ENCODE assay signal across 24 mouse cellular contexts in genomic region chr5:53688326-53688725, GRCm38 (mm10). TPM values are rescaled to one million over a fixed set of nuclear protein-coding genes. Genes with fewer than 3 reads are reported as not detected.
DNase-seq lines count a peak whose midpoint lies in the region; ATAC-seq and TF ChIP-seq lines count a peak whose summit lies in the region.
"Had no signal": no experiment of that assay in that cellular context is flagged by ENCODE, and none has a peak within 500 bp of the region (broad histone marks: within the 10 kb centered on the region; RNA-seq: fewer than 3 reads in every experiment).

No protein-coding gene starts in this region.

- TF ChIP-seq CTCF in midbrain, postnatal 0 days (IDR thresholded peaks at IDR 0.05): no peak
- TF ChIP-seq CTCF in layer of hippocampus, adult 2 months (conservative IDR thresholded peaks at IDR 0.05): no peak

- H3K36me3 ChIP-seq in embryonic facial prominence, embryonic 14.5 days (ENCODE audit: control insufficient read depth, insufficient read depth, low read length): no peaks in the 10 kb centered on the region
- no peaks in the 10 kb centered on the region for H3K36me3 ChIP-seq in embryonic facial prominence, embryonic 10.5 days (replicated peaks)
- H3K36me3 ChIP-seq in midbrain, postnatal 0 days (ENCODE audit: insufficient read depth, low read length): no peaks in the 10 kb centered on the region
- no peaks in the 10 kb centered on the region for H3K36me3 ChIP-seq in midbrain, embryonic 14.5 days (ENCODE audit: control insufficient read depth, insufficient read depth, low read length)
- H3K36me3 ChIP-seq: forebrain, embryonic 12.5 days; heart, embryonic 12.5 days; hindbrain, embryonic 13.5 days; neural tube, embryonic 13.5 days had no signal

- no peak overlapping the region for H3K9ac ChIP-seq in embryonic facial prominence, embryonic 14.5 days (ENCODE audit: low read depth, low read length)
- H3K9ac ChIP-seq in midbrain, postnatal 0 days (replicated peaks; ENCODE audit: low read length, poor library complexity, severe bottlenecking): no peak overlapping the region
- no peak overlapping the region for H3K9ac ChIP-seq in midbrain, embryonic 14.5 days (replicated peaks; ENCODE audit: low read length)
- H3K9ac ChIP-seq: forebrain, embryonic 12.5 days; heart, embryonic 12.5 days; hindbrain, embryonic 13.5 days; neural tube, embryonic 13.5 days had no signal

- H3K4me1 ChIP-seq in embryonic facial prominence, embryonic 14.5 days (ENCODE audit: control insufficient read depth, insufficient read depth, low read length): no peaks in the 10 kb centered on the region
- H3K4me1 ChIP-seq in embryonic facial prominence, embryonic 10.5 days: no peaks in the 10 kb centered on the region; the same call in 1 of the 2 replicates
- no peaks in the 10 kb centered on the region for H3K4me1 ChIP-seq in midbrain, postnatal 0 days (ENCODE audit: insufficient read depth, low read length)
- H3K4me1 ChIP-seq in midbrain, embryonic 14.5 days (ENCODE audit: control insufficient read depth, insufficient read depth, low read length): no peaks in the 10 kb centered on the region
- H3K4me1 ChIP-seq: forebrain, embryonic 12.5 days; hindbrain, embryonic 13.5 days; neural tube, embryonic 13.5 days had no signal

- H3K9me3 ChIP-seq in embryonic facial prominence, embryonic 14.5 days (ENCODE audit: control insufficient read depth, low read length): no peaks in the 10 kb centered on the region
- H3K9me3 ChIP-seq in embryonic facial prominence, embryonic 10.5 days: no peaks in the 10 kb centered on the region
- H3K9me3 ChIP-seq in midbrain, postnatal 0 days (ENCODE audit: low read length): no peaks in the 10 kb centered on the region
- H3K9me3 ChIP-seq in midbrain, embryonic 14.5 days (ENCODE audit: control insufficient read depth, low read length): no peaks in the 10 kb centered on the region
- H3K9me3 ChIP-seq: forebrain, embryonic 12.5 days; hindbrain, embryonic 13.5 days; neural tube, embryonic 13.5 days had no signal

- 82% methylated on average over 7 of the region's 7 CpGs for WGBS in embryonic facial prominence, embryonic 14.5 days
- WGBS in embryonic facial prominence, embryonic 10.5 days: 81% methylated on average over 7 of the region's 7 CpGs
- 82% methylated on average over 7 of the region's 7 CpGs for WGBS in midbrain, postnatal 0 days
- 83% methylated on average over 7 of the region's 7 CpGs for WGBS in midbrain, embryonic 14.5 days

- H3K4me3 ChIP-seq in embryonic facial prominence, embryonic 14.5 days (ENCODE audit: low read depth, low read length): no peak overlapping the region
- H3K4me3 ChIP-seq in embryonic facial prominence, embryonic 10.5 days: no peak overlapping the region
- H3K4me3 ChIP-seq in midbrain, postnatal 0 days (ENCODE audit: low read depth, low read length): no peak overlapping the region
- no peak overlapping the region for H3K4me3 ChIP-seq in midbrain, embryonic 14.5 days (replicated peaks; ENCODE audit: low read depth, low read length)
- H3K4me3 ChIP-seq in layer of hippocampus, adult 2 months: no peak overlapping the region
- H3K4me3 ChIP-seq: forebrain, embryonic 12.5 days; heart, embryonic 12.5 days; hindbrain, embryonic 13.5 days; neural tube, embryonic 13.5 days had no signal

- no peak overlapping the region for H3K27ac ChIP-seq in embryonic facial prominence, embryonic 14.5 days (replicated peaks; ENCODE audit: low read depth, low read length)
- no peak overlapping the region for H3K27ac ChIP-seq in embryonic facial prominence, embryonic 10.5 days (replicated peaks)
- H3K27ac ChIP-seq in midbrain, postnatal 0 days (ENCODE audit: low read depth, low read length): no peak overlapping the region
- no peak overlapping the region for H3K27ac ChIP-seq in midbrain, embryonic 14.5 days (replicated peaks; ENCODE audit: low read depth, low read length)
- H3K27ac ChIP-seq in layer of hippocampus, adult 2 months: no peak overlapping the region
- H3K27ac ChIP-seq: forebrain, embryonic 12.5 days; hindbrain, embryonic 13.5 days; neural tube, embryonic 13.5 days had no signal

- DNase-seq in embryonic facial prominence, embryonic 14.5 days (ENCODE audit: low spot score): peak; percentile 17
- no peak for DNase-seq in embryonic facial prominence, embryonic 10.5 days (ENCODE audit: low spot score)
- DNase-seq in midbrain, postnatal 0 days (ENCODE audit: low spot score): peak; percentile 70
- DNase-seq in midbrain, embryonic 14.5 days: no peak
- peak; percentile 21 to 37 for DNase-seq in kidney, adult 8-10 months
- peak; percentile 17 to 20 for DNase-seq in kidney, postnatal 4 days
- no peak for DNase-seq in left cerebral cortex, adult 18-20 months (ENCODE audit: low spot score in 2 of 2)
- DNase-seq in layer of hippocampus, adult 2 months (ENCODE audit: low spot score in 2 of 2): no peak
- DNase-seq: adrenal gland, adult 2 months; cerebellum, postnatal 25 days; embryo, embryonic 11 days; heart, adult 11 months; heart, postnatal 14 days; layer of hippocampus, postnatal 36 days; liver; thymus, postnatal 36 days had no signal

- no peak overlapping the region for H3K4me2 ChIP-seq in embryonic facial prominence, embryonic 14.5 days (ENCODE audit: low read depth, low read length)
- no peak overlapping the region for H3K4me2 ChIP-seq in midbrain, postnatal 0 days (ENCODE audit: low read depth, low read length, poor library complexity, severe bottlenecking)
- H3K4me2 ChIP-seq in midbrain, embryonic 14.5 days (ENCODE audit: low read length): no peak overlapping the region
- H3K4me2 ChIP-seq: forebrain, embryonic 12.5 days; heart, embryonic 12.5 days; hindbrain, embryonic 13.5 days; midbrain, embryonic 11.5 days; neural tube, embryonic 13.5 days had no signal

- H3K27me3 ChIP-seq in embryonic facial prominence, embryonic 14.5 days (replicated peaks; ENCODE audit: control insufficient read depth, insufficient read depth, low read length): no peaks in the 10 kb centered on the region
- no peaks in the 10 kb centered on the region for H3K27me3 ChIP-seq in embryonic facial prominence, embryonic 10.5 days (replicated peaks; ENCODE audit: low read depth, poor library complexity, severe bottlenecking)
- no peaks in the 10 kb centered on the region for H3K27me3 ChIP-seq in midbrain, postnatal 0 days (ENCODE audit: insufficient read depth, low read length)
- no peaks in the 10 kb centered on the region for H3K27me3 ChIP-seq in midbrain, embryonic 14.5 days (ENCODE audit: control insufficient read depth, insufficient read depth, low read length)
- H3K27me3 ChIP-seq: forebrain, embryonic 12.5 days; hindbrain, embryonic 13.5 days; neural tube, embryonic 13.5 days had no signal

- ATAC-seq in embryonic facial prominence, embryonic 14.5 days (ENCODE audit: low read depth): no peak
- ATAC-seq in midbrain, postnatal 0 days (ENCODE audit: low FRiP score): no peak
- no peak for ATAC-seq in midbrain, embryonic 14.5 days (ENCODE audit: low FRiP score, low TSS enrichment)
- ATAC-seq: lung, postnatal 0 days had no signal

RNA-seq across cellular contexts. Expression of gene Cckar, which starts 19.2 kb away (rescaled TPM):
- polyA plus RNA-seq in embryonic facial prominence, embryonic 14.5 days (2014; fragmentation: Nextera tagmentation; extraction: Ambion mirVana): 0.80 and 1.1 TPM in 2 replicates
- polyA plus RNA-seq in embryonic facial prominence, embryonic 10.5 days (2016; fragmentation: Nextera tagmentation; extraction: Ambion mirVana): 0.45 TPM in 2 replicates
- 0.55 and 0.71 TPM in 2 replicates for total RNA-seq in midbrain, postnatal 0 days (2014; rRNA removed)
- 1.1 and 1.3 TPM in 2 replicates for polyA plus RNA-seq in midbrain, postnatal 0 days (2015; fragmentation: Nextera tagmentation; extraction: Ambion mirVana)
- polyA plus RNA-seq in midbrain, embryonic 14.5 days (2014; fragmentation: Nextera tagmentation; extraction: Ambion mirVana): 0.81 and 1.1 TPM in 2 replicates
- under 1 TPM in 1 of 2 experiments, not detected in 1; 0.33 TPM for total RNA-seq in left cerebral cortex, adult 18-20 months (2021)
- total RNA-seq in layer of hippocampus, adult 2 months (2021): not detected
- total RNA-seq: layer of hippocampus, adult 18-20 months; layer of hippocampus, postnatal 36 days; left cerebral cortex, postnatal 36 days had no signal

Comparison
In these comparisons a context has a peak if more than half of its experiments do, and no peak if none do; other contexts are left out.
1. DNase-seq: peak in embryonic facial prominence, embryonic 14.5 days (single experiment), midbrain, postnatal 0 days (single experiment), kidney, adult 8-10 months (2 of 2) and kidney, postnatal 4 days (2 of 2); none in embryonic facial prominence, embryonic 10.5 days (single experiment), midbrain, embryonic 14.5 days (single experiment), left cerebral cortex, adult 18-20 months (0 of 2) and layer of hippocampus, adult 2 months (0 of 2).